Mouse (Mus musculus) testis, adult 2 months (tissue): ENCODE measurements around the gene Col9a1.

Experiments
- CTCF ChIP-seq: fragments of 200-500 bp; IDR thresholded peaks from 2 replicates; pipeline ENCODE4 v1.5.1; 2012; ENCODE audit warnings: low read depth, mild to moderate bottlenecking, inconsistent platforms, low read length, moderate library complexity; ENCODE audit not compliant: control insufficient read depth, insufficient read depth, insufficient replicate concordance
- POLR2A ChIP-seq: fragments of 200-500 bp; IDR thresholded peaks from 2 replicates; pipeline ENCODE4 v1.6.1; 2012; ENCODE audit warnings: low read depth, mild to moderate bottlenecking, inconsistent platforms, low read length, moderate library complexity; ENCODE audit not compliant: control insufficient read depth

DNA sequence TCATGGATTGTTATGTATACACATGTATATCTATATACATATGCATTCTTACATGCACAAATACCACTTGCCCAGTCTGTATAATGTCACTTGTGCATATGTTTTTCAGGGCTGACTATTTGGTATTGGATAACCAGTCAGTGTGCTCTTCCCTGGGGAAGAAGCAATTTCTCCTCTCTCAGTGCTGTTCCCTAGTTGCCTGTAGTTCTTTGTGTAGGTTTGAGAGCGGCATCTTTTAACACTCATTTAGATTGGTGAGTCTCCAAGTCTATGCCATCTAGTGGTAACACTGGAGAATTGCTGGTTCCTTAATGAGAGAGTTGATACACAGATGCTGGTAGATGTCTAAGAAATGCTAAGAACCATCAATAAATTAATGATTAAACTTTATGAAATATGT, 42.6 kb upstream of the Col9a1 start:
- peak; percentile 11; the same call in 1 of the 2 replicates for TF ChIP-seq CTCF
- no peak for TF ChIP-seq POLR2A
